Mouse (Mus musculus) macrophage (primary cell): ENCODE data around the gene 1700040F15Rik. TPM values are rescaled to one million over a fixed set of nuclear protein-coding genes. Genes with fewer than 3 reads are reported as not detected.
"Not testable (repeated sequence)": the region's sequence is repeated elsewhere in the genome, so short reads cannot be mapped to it uniquely, and the experiment has no call there.

Experiments used
- H3K27ac ChIP-seq: fragments of 350-480 bp; formaldehyde crosslinking; 2 replicates; pipeline ENCODE4 v1.9.0; 2021
- H3K36me3 ChIP-seq: fragments of 350-480 bp; formaldehyde crosslinking; 2 replicates; pipeline ENCODE4 v1.9.0; 2021; ENCODE audit errors: inconsistent target
- H3K4me3 ChIP-seq: fragments of 350-480 bp; formaldehyde crosslinking; 2 replicates; pipeline ENCODE4 v1.9.0; 2021; ENCODE audit errors: inconsistent target
- H3K79me2 ChIP-seq: fragments of 350-480 bp; formaldehyde crosslinking; 2 replicates; pipeline ENCODE4 v1.9.0; 2021; ENCODE audit errors: inconsistent target
- WGBS: methylation state at CpG from one replicate; pipeline ENCODE4 v1.1.7; 2026; ENCODE audit warnings: inconsistent platforms; ENCODE audit not compliant: missing documents; 5-methylcytosine and 5-hydroxymethylcytosine counted together
- polyA plus RNA-seq: library from polyadenylated mRNA; stranded (reverse); fragments of 250-400 nt; gene quantifications from 3 replicates; pipeline ENCODE4 v1.2.4, GENCODE M21; 2018; ENCODE audit warnings: inconsistent platforms
- total RNA-seq, 78 experiments: library from RNA; depleted of rRNA; stranded (reverse); fragments of 250-400 nt; gene quantifications; 1 replicate in 9 of 78; 2 replicates in 24 of 78; 3 replicates in 43 of 78; 4 replicates in 2 of 78; pipeline ENCODE4 v1.2.4; 2018; ENCODE audit warnings: inconsistent platforms in 56 of 78

Gene 1700040F15Rik
- not detected for total RNA-seq (2018; cell fraction: chromatin; rRNA removed)
- not detected for total RNA-seq (2018; cell fraction: cytosol; rRNA removed)
- not detected for total RNA-seq (2018; cell fraction: nucleus; rRNA removed)
- polyA plus RNA-seq: not detected in 3 replicates

DNA sequence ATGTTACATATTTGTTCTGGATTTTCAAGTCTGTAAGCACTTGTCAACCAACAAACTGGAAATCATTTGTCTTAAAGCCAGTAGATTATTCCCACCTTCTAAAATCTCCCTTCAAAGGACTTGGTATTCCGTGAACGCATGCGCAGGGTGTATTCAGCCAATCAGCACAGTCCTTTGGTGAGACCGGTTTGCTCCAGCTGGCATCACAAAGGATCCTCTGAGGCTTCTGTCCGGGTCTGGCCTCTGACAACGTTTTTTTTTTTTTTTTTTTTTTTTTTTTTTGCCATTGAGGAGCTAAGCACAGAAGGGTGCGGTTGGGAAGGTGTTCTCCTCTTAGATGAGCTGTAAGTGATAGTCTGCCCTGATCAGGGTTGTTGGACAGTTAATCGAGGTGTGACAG is at the start of gene 1700040F15Rik:
Gene 1700040F15Rik, plus strand, starts transcription at position 301 of the 400 bp plus-strand sequence.
- WGBS: no CpG with 5 or more reads among the region's 8 CpGs
- H3K4me3 ChIP-seq, H3K79me2 ChIP-seq, H3K27ac ChIP-seq, H3K36me3 ChIP-seq: not testable (repeated sequence)
